Mouse (Mus musculus) heart, postnatal 0 days (tissue): ENCODE data around the gene Adgrd1. TPM values are rescaled to one million over a fixed set of nuclear protein-coding genes. Genes with fewer than 3 reads are reported as not detected.
A peak's percentile ranks its signal among the peaks of the same experiment; 100 is the strongest.

Experiments used
- ATAC-seq: fragments of 200-750 bp; cut with Nextera tagmentation; 2 replicates; pipeline ENCODE4 v1.8.0; 2017; ENCODE audit warnings: low read depth, moderate number of reproducible peaks, moderate library complexity; ENCODE audit not compliant: insufficient read depth
- DNase-seq: peaks from one replicate; pipeline ENCODE4 v3.0.0-alpha.2; 2016; ENCODE audit warnings: low spot score
- H3K27ac ChIP-seq: fragments of 300-500 bp; sonication (generic); 2 replicates; pipeline ENCODE4 v1.5.1; 2014; ENCODE audit warnings: low read depth, mild to moderate bottlenecking
- H3K27me3 ChIP-seq: fragments of 300-500 bp; sonication (generic); 2 replicates; pipeline ENCODE4 v1.6.1; 2014; ENCODE audit warnings: low read length, mixed read lengths; ENCODE audit not compliant: control insufficient read depth, insufficient read depth
- H3K36me3 ChIP-seq: fragments of 300-500 bp; sonication (generic); replicated peaks from 2 replicates; pipeline ENCODE4 v1.6.1; 2014; ENCODE audit warnings: low read length, mixed read lengths; ENCODE audit not compliant: control insufficient read depth, insufficient read depth
- H3K4me1 ChIP-seq: fragments of 300-500 bp; sonication (generic); 2 replicates; pipeline ENCODE4 v1.6.1; 2014; ENCODE audit warnings: antibody characterized with exemption; ENCODE audit not compliant: control insufficient read depth, insufficient read depth
- H3K4me2 ChIP-seq: fragments of 300-500 bp; sonication (generic); 2 replicates; pipeline ENCODE4 v1.6.1; 2014; ENCODE audit warnings: low read depth, mild to moderate bottlenecking, low read length, moderate library complexity
- H3K4me3 ChIP-seq: fragments of 300-500 bp; sonication (generic); 2 replicates; pipeline ENCODE4 v1.5.1; 2014; ENCODE audit warnings: low read depth, low read length
- H3K9ac ChIP-seq: fragments of 300-500 bp; sonication (generic); replicated peaks from 2 replicates; pipeline ENCODE4 v1.6.1; 2014; ENCODE audit warnings: low read depth, low read length, mixed read lengths
- H3K9me3 ChIP-seq: fragments of 300-500 bp; sonication (generic); replicated peaks from 2 replicates; pipeline ENCODE4 v1.6.1; 2016; ENCODE audit warnings: low read length; ENCODE audit not compliant: control insufficient read depth
- CTCF ChIP-seq: IDR thresholded peaks from 2 replicates; pipeline ENCODE4 v1.5.1; 2016; ENCODE audit warnings: antibody characterized with exemption, control low read depth, low read depth
- EP300 ChIP-seq: IDR thresholded peaks from 2 replicates; pipeline ENCODE4 v1.6.1; 2016; ENCODE audit warnings: antibody characterized with exemption, low read depth
- WGBS: fragments of 180-500 bp; shearing (Covaris S2); extraction: QIAGEN DNeasy Blood & Tissue Kit; methylation state at CpG from one replicate; pipeline ENCODE4 v1.1.7; 2014; 5-methylcytosine and 5-hydroxymethylcytosine counted together
- polyA plus RNA-seq: library from polyadenylated mRNA; unstranded; fragments of >200 nt; fragmentation: Nextera tagmentation; extraction: Ambion mirVana; gene quantifications from 2 replicates; pipeline ENCODE4 v1.2.1, GENCODE M21; 2015
- total RNA-seq: library from RNA; depleted of rRNA; stranded (reverse); fragments of >200 nt; gene quantifications from 2 replicates; pipeline ENCODE4 v1.2.3, GENCODE M21; 2014; ENCODE audit warnings: low replicate concordance

Adgrd1 gene
- total and polyA plus RNA-seq, 2 experiments from 2014 or later: 1.6 to 15.6 TPM

DNA sequence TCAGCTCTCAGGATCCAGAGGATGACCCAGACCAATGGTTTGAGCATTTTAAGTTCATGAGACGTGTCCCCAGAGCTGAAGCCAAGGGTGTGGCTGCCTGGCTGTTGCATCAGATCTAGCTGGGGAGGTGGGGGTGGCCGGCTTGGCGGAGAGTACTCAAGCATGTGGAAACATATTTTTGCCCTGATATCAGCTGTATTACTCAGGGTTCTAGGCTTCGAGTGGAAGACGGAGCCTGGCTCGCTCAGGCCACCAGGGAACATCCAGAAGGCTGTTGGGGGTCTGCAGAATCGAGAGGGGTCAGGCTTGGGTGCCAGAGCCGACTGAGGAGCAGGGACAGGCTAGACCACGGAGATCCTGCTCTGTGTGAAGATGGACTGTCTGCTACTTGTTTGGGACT lies 30.6 kb upstream of the Adgrd1 start:
- peaks cover 13% of the 10 kb centered on the region for H3K27me3 ChIP-seq
- ATAC-seq (peak; percentile 21; the same call in 1 of the 2 replicates), DNase-seq (peak; percentile 28)
- no peaks in the 10 kb centered on the region for H3K36me3 ChIP-seq
- H3K4me3 ChIP-seq: no peak overlapping the region
- H3K4me2 ChIP-seq: no peak overlapping the region
- H3K4me1 ChIP-seq: no peaks in the 10 kb centered on the region
- H3K9me3 ChIP-seq: no peaks in the 10 kb centered on the region
- WGBS: 54% methylated on average over 9 of the region's 9 CpGs
- no peak for TF ChIP-seq EP300
- no peak for TF ChIP-seq CTCF
- no peak overlapping the region for H3K9ac ChIP-seq
- 0 out of 2 replicates have a peak overlapping the region, but pooled peaks have one; percentile 4 for H3K27ac ChIP-seq

DNA sequence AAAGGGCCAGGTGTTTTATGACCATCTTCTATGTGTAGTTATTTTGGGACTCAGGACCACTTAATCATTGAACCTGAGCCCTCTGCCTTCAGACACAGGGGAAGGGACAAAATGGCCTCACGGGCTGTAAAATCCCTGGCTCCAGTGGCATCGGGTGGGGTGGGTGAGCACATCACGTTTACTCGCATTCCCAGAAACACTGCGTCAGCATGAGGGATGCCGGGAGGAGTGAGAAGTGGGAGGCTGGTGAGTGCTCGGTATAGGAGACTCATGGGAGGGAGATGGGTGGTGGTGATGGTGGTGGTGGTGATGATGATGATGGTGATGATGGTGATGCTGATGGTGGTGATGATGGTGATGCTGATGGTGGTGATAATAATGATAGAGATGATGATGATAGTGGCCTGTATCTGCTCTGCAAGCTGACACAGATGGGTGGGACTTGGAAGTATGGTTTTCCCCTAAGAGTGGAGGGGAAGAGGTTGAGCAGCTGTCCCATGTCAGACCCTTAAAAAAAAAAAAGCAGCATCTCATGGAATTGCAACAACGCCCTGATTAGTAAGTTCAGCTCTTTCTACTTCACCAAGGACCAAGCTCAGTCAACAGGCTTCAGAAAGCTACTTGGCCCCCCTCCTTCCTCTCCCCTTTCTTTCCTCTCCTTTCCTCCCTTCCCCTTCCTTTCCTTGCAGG lies 29.9 kb upstream of the Adgrd1 start:
- Histone ChIP-seq H3K36me3 (no peaks in the 10 kb centered on the region), H3K27me3 (peaks cover 8% of the 10 kb centered on the region; the same call in 1 of the 2 replicates), H3K4me1 (no peaks in the 10 kb centered on the region), H3K27ac (0 out of 2 replicates have a peak overlapping the region, but pooled peaks have one; percentile 11), H3K9ac (no peak overlapping the region), H3K4me3 (no peak overlapping the region), H3K9me3 (no peaks in the 10 kb centered on the region), H3K4me2 (no peak overlapping the region)
- TF ChIP-seq CTCF (no peak), EP300 (no peak)
- 74% methylated on average over 8 of the region's 8 CpGs for WGBS
- no peak for DNase-seq
- ATAC-seq: no peak

- 54% methylated on average over 13 of the region's 13 CpGs for WGBS
- Histone ChIP-seq H3K4me3 (no peak overlapping the region), H3K27ac (0 out of 2 replicates have a peak overlapping the region, but pooled peaks have one; percentile 11), H3K27me3 (peaks cover 6% of the 10 kb centered on the region; the same call in 1 of the 2 replicates), H3K9ac (no peak overlapping the region), H3K4me2 (no peak overlapping the region), H3K36me3 (no peaks in the 10 kb centered on the region), H3K9me3 (no peaks in the 10 kb centered on the region), H3K4me1 (no peaks in the 10 kb centered on the region)
- no peak for DNase-seq
- TF ChIP-seq CTCF (no peak), EP300 (no peak)
- no peak for ATAC-seq
Measured at GRCm38 (mm10) chr5:129067231-129067834, 29.2 kb upstream of the Adgrd1 start.

DNA sequence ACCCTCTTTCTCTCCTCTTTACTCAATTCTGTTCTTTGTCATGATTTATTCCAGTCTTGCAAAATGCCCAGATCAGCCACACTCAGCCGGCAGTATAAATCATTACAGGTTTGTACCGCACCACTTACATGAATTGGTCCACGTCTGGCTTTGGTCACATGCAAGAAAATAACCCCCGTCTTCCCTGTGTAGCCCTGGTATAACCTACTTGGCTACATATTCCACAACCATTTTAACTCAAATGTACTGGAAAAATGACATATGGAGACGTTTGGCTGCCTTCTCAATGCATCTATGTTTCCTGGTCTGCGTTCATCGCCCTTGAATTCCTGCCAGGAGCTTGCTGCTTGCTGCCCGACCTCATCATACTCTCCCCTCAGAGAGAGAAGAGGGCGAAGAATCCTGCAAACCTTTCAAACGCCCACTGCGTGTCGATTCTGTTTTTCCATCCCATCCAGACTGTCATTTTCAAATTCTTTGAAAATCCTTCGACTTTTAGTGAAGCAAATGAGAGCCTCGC lies 24.7 kb upstream of the Adgrd1 start:
- Histone ChIP-seq H3K4me2 (no peak overlapping the region), H3K27ac (no peak overlapping the region), H3K4me3 (no peak overlapping the region), H3K9ac (no peak overlapping the region), H3K36me3 (no peaks in the 10 kb centered on the region), H3K9me3 (no peaks in the 10 kb centered on the region), H3K27me3 (no peaks in the 10 kb centered on the region), H3K4me1 (no peaks in the 10 kb centered on the region)
- DNase-seq (no peak), ATAC-seq (no peak)
- WGBS: 66% methylated on average over 14 of the region's 14 CpGs
- TF ChIP-seq CTCF (no peak), EP300 (no peak)

- Histone ChIP-seq H3K36me3 (no peaks in the 10 kb centered on the region), H3K27me3 (no peaks in the 10 kb centered on the region), H3K9ac (no peak overlapping the region), H3K9me3 (no peaks in the 10 kb centered on the region), H3K4me1 (no peaks in the 10 kb centered on the region), H3K4me3 (no peak overlapping the region), H3K27ac (no peak overlapping the region), H3K4me2 (no peak overlapping the region)
- 39% methylated on average over 6 of the region's 6 CpGs for WGBS
- no peak for DNase-seq
- TF ChIP-seq CTCF (no peak), EP300 (no peak)
- ATAC-seq: no peak
Measured at GRCm38 (mm10) chr5:129073404-129073803, 23.1 kb upstream of the Adgrd1 start.
